Mouse (Mus musculus): ENCODE data around the gene Fstl5. TPM values are rescaled to one million over a fixed set of nuclear protein-coding genes. Genes with fewer than 3 reads are reported as not detected.

Gene Fstl5
- polyA plus RNA-seq, 1 experiment = not detected

GRCm38 (mm10) chr3:76319531-76319930 lies 245.5 kb downstream of the Fstl5 start:
- TF ChIP-seq CTCF (IDR thresholded peaks at IDR 0.05; ENCODE audit: extremely low read depth, insufficient read length, insufficient replicate concordance, low read depth, low read length) (no peak), POLR2A (IDR thresholded peaks at IDR 0.05; ENCODE audit: low read depth, low read length) (no peak)
- Histone ChIP-seq H3K4me3 (ENCODE audit: low read depth, low read length) (no peak overlapping the region), H3K36me3 (ENCODE audit: control insufficient read depth, insufficient read depth, low read length) (no peaks in the 10 kb centered on the region), H3K27me3 (ENCODE audit: control insufficient read depth, insufficient read depth, low read length) (no peaks in the 10 kb centered on the region), H3K27ac (ENCODE audit: insufficient read depth, low read depth, low read length) (no peak overlapping the region), H3K4me1 (ENCODE audit: control insufficient read depth, insufficient read depth, insufficient read length, low read length) (no peaks in the 10 kb centered on the region)
- 82% methylated on average over 4 of the region's 4 CpGs for WGBS

- WGBS = 82% methylated on average over 1 of the region's 1 CpGs
- no peaks in the 10 kb centered on the region for H3K27me3 ChIP-seq (ENCODE audit: control insufficient read depth, insufficient read depth, low read length)
- no peak overlapping the region for H3K4me3 ChIP-seq (ENCODE audit: low read depth, low read length)
- H3K27ac ChIP-seq (ENCODE audit: insufficient read depth, low read depth, low read length) = no peak overlapping the region
- TF ChIP-seq POLR2A (IDR thresholded peaks at IDR 0.05; ENCODE audit: low read depth, low read length) (no peak), CTCF (IDR thresholded peaks at IDR 0.05; ENCODE audit: extremely low read depth, insufficient read length, insufficient replicate concordance, low read depth, low read length) (no peak)
- H3K4me1 ChIP-seq (ENCODE audit: control insufficient read depth, insufficient read depth, insufficient read length, low read length) = no peaks in the 10 kb centered on the region
- no peaks in the 10 kb centered on the region for H3K36me3 ChIP-seq (ENCODE audit: control insufficient read depth, insufficient read depth, low read length)
These were observed 248.4 kb downstream of the Fstl5 start for GRCm38 (mm10) chr3:76322431-76322830.

- no peak overlapping the region for H3K27ac ChIP-seq (ENCODE audit: insufficient read depth, low read depth, low read length)
- H3K36me3 ChIP-seq (ENCODE audit: control insufficient read depth, insufficient read depth, low read length) = no peaks in the 10 kb centered on the region
- H3K4me1 ChIP-seq (ENCODE audit: control insufficient read depth, insufficient read depth, insufficient read length, low read length) = no peaks in the 10 kb centered on the region
- TF ChIP-seq POLR2A (IDR thresholded peaks at IDR 0.05; ENCODE audit: low read depth, low read length) = no peak
- TF ChIP-seq CTCF (IDR thresholded peaks at IDR 0.05; ENCODE audit: extremely low read depth, insufficient read length, insufficient replicate concordance, low read depth, low read length) = no peak
- 82% methylated on average over 4 of the region's 4 CpGs for WGBS
- H3K27me3 ChIP-seq (ENCODE audit: control insufficient read depth, insufficient read depth, low read length) = no peaks in the 10 kb centered on the region
- H3K4me3 ChIP-seq (ENCODE audit: low read depth, low read length) = no peak overlapping the region
These were observed 262.9 kb downstream of the Fstl5 start for GRCm38 (mm10) chr3:76336922-76337321.

GRCm38 (mm10) chr3:76367000-76367399 lies 292.9 kb downstream of the Fstl5 start:
- Histone ChIP-seq H3K4me3 (ENCODE audit: low read depth, low read length) (no peak overlapping the region), H3K4me1 (ENCODE audit: control insufficient read depth, insufficient read depth, insufficient read length, low read length) (no peaks in the 10 kb centered on the region), H3K27ac (ENCODE audit: insufficient read depth, low read depth, low read length) (no peak overlapping the region), H3K27me3 (ENCODE audit: control insufficient read depth, insufficient read depth, low read length) (no peaks in the 10 kb centered on the region), H3K36me3 (ENCODE audit: control insufficient read depth, insufficient read depth, low read length) (no peaks in the 10 kb centered on the region)
- TF ChIP-seq CTCF (IDR thresholded peaks at IDR 0.05; ENCODE audit: extremely low read depth, insufficient read length, insufficient replicate concordance, low read depth, low read length) = no peak
- no peak for TF ChIP-seq POLR2A (IDR thresholded peaks at IDR 0.05; ENCODE audit: low read depth, low read length)

- Histone ChIP-seq H3K27me3 (ENCODE audit: control insufficient read depth, insufficient read depth, low read length) (no peaks in the 10 kb centered on the region), H3K27ac (ENCODE audit: insufficient read depth, low read depth, low read length) (no peak overlapping the region), H3K4me3 (ENCODE audit: low read depth, low read length) (no peak overlapping the region), H3K36me3 (ENCODE audit: control insufficient read depth, insufficient read depth, low read length) (no peaks in the 10 kb centered on the region), H3K4me1 (ENCODE audit: control insufficient read depth, insufficient read depth, insufficient read length, low read length) (no peaks in the 10 kb centered on the region)
- TF ChIP-seq CTCF (IDR thresholded peaks at IDR 0.05; ENCODE audit: extremely low read depth, insufficient read length, insufficient replicate concordance, low read depth, low read length) = no peak
- no peak for TF ChIP-seq POLR2A (IDR thresholded peaks at IDR 0.05; ENCODE audit: low read depth, low read length)
- WGBS = 95% methylated on average over 4 of the region's 4 CpGs
These were observed 295.8 kb downstream of the Fstl5 start for GRCm38 (mm10) chr3:76369910-76370309.

GRCm38 (mm10) chr3:76428775-76429372 lies 354.8 kb downstream of the Fstl5 start:
- Histone ChIP-seq H3K27me3 (ENCODE audit: control insufficient read depth, insufficient read depth, low read length) (no peaks in the 10 kb centered on the region), H3K4me3 (ENCODE audit: low read depth, low read length) (no peak overlapping the region), H3K4me1 (ENCODE audit: control insufficient read depth, insufficient read depth, insufficient read length, low read length) (no peaks in the 10 kb centered on the region), H3K36me3 (ENCODE audit: control insufficient read depth, insufficient read depth, low read length) (no peaks in the 10 kb centered on the region), H3K27ac (ENCODE audit: insufficient read depth, low read depth, low read length) (no peak overlapping the region)
- WGBS = 89% methylated on average over 6 of the region's 6 CpGs
- TF ChIP-seq CTCF (IDR thresholded peaks at IDR 0.05; ENCODE audit: extremely low read depth, insufficient read length, insufficient replicate concordance, low read depth, low read length) (no peak), POLR2A (IDR thresholded peaks at IDR 0.05; ENCODE audit: low read depth, low read length) (no peak)

GRCm38 (mm10) chr3:76467229-76467874 lies 393.3 kb downstream of the Fstl5 start:
- no peak overlapping the region for H3K4me3 ChIP-seq (ENCODE audit: low read depth, low read length)
- no peaks in the 10 kb centered on the region for H3K36me3 ChIP-seq (ENCODE audit: control insufficient read depth, insufficient read depth, low read length)
- H3K27ac ChIP-seq (ENCODE audit: insufficient read depth, low read depth, low read length) = no peak overlapping the region
- TF ChIP-seq CTCF (IDR thresholded peaks at IDR 0.05; ENCODE audit: extremely low read depth, insufficient read length, insufficient replicate concordance, low read depth, low read length) (no peak), POLR2A (IDR thresholded peaks at IDR 0.05; ENCODE audit: low read depth, low read length) (no peak)
- no peaks in the 10 kb centered on the region for H3K4me1 ChIP-seq (ENCODE audit: control insufficient read depth, insufficient read depth, insufficient read length, low read length)
- H3K27me3 ChIP-seq (ENCODE audit: control insufficient read depth, insufficient read depth, low read length) = no peaks in the 10 kb centered on the region
